Mouse (Mus musculus): ENCODE data around the gene Lyzl4. TPM values are rescaled to one million over a fixed set of nuclear protein-coding genes. Genes with fewer than 3 reads are reported as not detected.

Lyzl4 gene
- total and polyA plus RNA-seq, 3 experiments: not detected

GRCm38 (mm10) chr9:121532626-121533025, 109.3 kb downstream of the Lyzl4 start:
- no peaks in the 10 kb centered on the region for H3K36me3 ChIP-seq (replicated peaks in 1 of 2; ENCODE audit: control insufficient read depth in 1 of 2, insufficient read depth in 1 of 2, low read length in 1 of 2)
- no peak overlapping the region for H3K4me3 ChIP-seq (replicated peaks in 1 of 3; ENCODE audit: low read depth in 2 of 3, low read length in 2 of 3, poor library complexity in 1 of 3)
- peaks cover 0 to 3% of the 10 kb centered on the region in 2 experiments; a peak in 1 of 4 replicates for H3K4me1 ChIP-seq (ENCODE audit: control insufficient read depth in 1 of 2, insufficient read depth in 2 of 2)
- in situ Hi-C loops (cut with MboI; ENCODE audit: low pct_ligation_motif_present, low pct_unique_long_range_greater_than_20kb, low sequenced_read_pairs) (no loop called here), dilution Hi-C loops (cut with MboI; ENCODE audit: extremely low pct_ligation_motif_present, extremely low pct_unique_long_range_greater_than_20kb, low sequenced_read_pairs) (no loop called here)
- no peak overlapping the region for H3K9ac ChIP-seq (ENCODE audit: insufficient read depth, low read depth)
- no peaks in the 10 kb centered on the region for H3K79me2 ChIP-seq (replicated peaks; ENCODE audit: control insufficient read depth, extremely low read depth, insufficient read depth, poor library complexity, severe bottlenecking)
- peaks cover 19% of the 10 kb centered on the region for H3K27me3 ChIP-seq (replicated peaks)
- H3K27ac ChIP-seq (ENCODE audit: insufficient read depth, low read depth): no peak overlapping the region
- no peak for DNase-seq (ENCODE audit: extremely low read depth)
- no peak overlapping the region for H3K4me2 ChIP-seq (ENCODE audit: insufficient read depth, low read depth, poor library complexity, severe bottlenecking)
- peaks cover 19% of the 10 kb centered on the region for H3K9me3 ChIP-seq (replicated peaks; ENCODE audit: low read length)
- no peak for TF ChIP-seq ZKSCAN1 (IDR thresholded peaks at IDR 0.05; ENCODE audit: borderline replicate concordance, low read depth, low read length)
- TF ChIP-seq ETS1 (conservative IDR thresholded peaks at IDR 0.05; ENCODE audit: low read depth, low read length): no peak
- TF ChIP-seq ZMIZ1 (IDR thresholded peaks at IDR 0.05; ENCODE audit: low read depth, low read length): no peak
- TF ChIP-seq PAX5 (IDR thresholded peaks at IDR 0.05; ENCODE audit: low read length): no peak
- no peak for TF ChIP-seq NELFE (IDR thresholded peaks at IDR 0.05; ENCODE audit: low read depth, low read length)
- no peak for TF ChIP-seq MXI1 (IDR thresholded peaks at IDR 0.05; ENCODE audit: low read depth, low read length)
- TF ChIP-seq HCFC1 (IDR thresholded peaks at IDR 0.05; ENCODE audit: low read depth, low read length): no peak
- TF ChIP-seq MAX (IDR thresholded peaks at IDR 0.05; ENCODE audit: low read length): no peak
- no peak for TF ChIP-seq USF2 (conservative IDR thresholded peaks at IDR 0.05; ENCODE audit: low read depth, low read length)
- no peak for TF ChIP-seq BHLHE40 (IDR thresholded peaks at IDR 0.05; ENCODE audit: low read depth, low read length)
- no peak for TF ChIP-seq EP300 (IDR thresholded peaks at IDR 0.05; ENCODE audit: low read length)
- TF ChIP-seq USF1 (IDR thresholded peaks at IDR 0.05; ENCODE audit: low read depth, low read length): no peak
- no peak for TF ChIP-seq RCOR1 (conservative IDR thresholded peaks at IDR 0.05; ENCODE audit: low read depth, low read length)
- no peak for TF ChIP-seq SIN3A (IDR thresholded peaks at IDR 0.05; ENCODE audit: low read length)
- no peak for TF ChIP-seq TBP (conservative IDR thresholded peaks at IDR 0.05; ENCODE audit: low read depth, low read length)

- H3K36me3 ChIP-seq (replicated peaks in 1 of 2; ENCODE audit: control insufficient read depth in 1 of 2, insufficient read depth in 1 of 2, low read length in 1 of 2): no peaks in the 10 kb centered on the region
- peaks cover 5% of the 10 kb centered on the region for H3K9me3 ChIP-seq (replicated peaks; ENCODE audit: low read length)
- H3K4me2 ChIP-seq (ENCODE audit: insufficient read depth, low read depth, poor library complexity, severe bottlenecking): no peak overlapping the region; the same call in 1 of the 2 replicates
- no peak overlapping the region for H3K9ac ChIP-seq (ENCODE audit: insufficient read depth, low read depth)
- in situ Hi-C loops (cut with MboI; ENCODE audit: low pct_ligation_motif_present, low pct_unique_long_range_greater_than_20kb, low sequenced_read_pairs): no loop called here
- DNase-seq (ENCODE audit: extremely low read depth): no peak
- dilution Hi-C loops (cut with MboI; ENCODE audit: extremely low pct_ligation_motif_present, extremely low pct_unique_long_range_greater_than_20kb, low sequenced_read_pairs): no loop called here
- peaks cover 0 to 3% of the 10 kb centered on the region in 2 experiments; a peak in 1 of 4 replicates for H3K4me1 ChIP-seq (ENCODE audit: control insufficient read depth in 1 of 2, insufficient read depth in 2 of 2)
- H3K4me3 ChIP-seq (replicated peaks in 1 of 3; ENCODE audit: low read depth in 2 of 3, low read length in 2 of 3, poor library complexity in 1 of 3): no peak overlapping the region
- TF ChIP-seq MYC (IDR thresholded peaks at IDR 0.05; ENCODE audit: low read depth, low read length) (no peak), MEF2A (IDR thresholded peaks at IDR 0.05; ENCODE audit: borderline replicate concordance, low read depth, low read length) (0 out of 2 replicates have a peak, but pooled peaks have one; percentile 29), BHLHE40 (IDR thresholded peaks at IDR 0.05; ENCODE audit: low read depth, low read length) (0 out of 2 replicates have a peak, but pooled peaks have one; percentile 4)
- H3K79me2 ChIP-seq (replicated peaks; ENCODE audit: control insufficient read depth, extremely low read depth, insufficient read depth, poor library complexity, severe bottlenecking): no peaks in the 10 kb centered on the region
- no peak overlapping the region for H3K27ac ChIP-seq (ENCODE audit: insufficient read depth, low read depth)
- peaks cover 21% of the 10 kb centered on the region for H3K27me3 ChIP-seq (replicated peaks)
Measured at GRCm38 (mm10) chr9:121528605-121529357, 113.1 kb downstream of the Lyzl4 start.

Other genes with a start within 250 kb of the Lyzl4 start
- not detected in 2 replicates for gene Cck, start 146.4 kb downstream of the Lyzl4 start, total RNA-seq (2012; rRNA removed)
- gene Cck, start 146.4 kb downstream of the Lyzl4 start, total RNA-seq (2014; rRNA removed): not detected in 2 replicates
- gene Cck, start 146.4 kb downstream of the Lyzl4 start, polyA plus RNA-seq (2012; ENCODE audit: insufficient read length, low read depth): not detected in 2 replicates
- 0.04 and 0.08 TPM in 2 replicates for gene Vipr1, start 620 bp upstream of the Lyzl4 start, total RNA-seq (2012; rRNA removed)
- not detected in 2 replicates for gene Vipr1, start 620 bp upstream of the Lyzl4 start, total RNA-seq (2014; rRNA removed)
- 0.11 TPM in 2 replicates for gene Vipr1, start 620 bp upstream of the Lyzl4 start, polyA plus RNA-seq (2012; ENCODE audit: insufficient read length, low read depth)
- gene Sec22c, start 63.4 kb upstream of the Lyzl4 start, total RNA-seq (2012; rRNA removed): 3.2 and 4.0 TPM in 2 replicates
- 2.4 and 2.5 TPM in 2 replicates for gene Sec22c, start 63.4 kb upstream of the Lyzl4 start, total RNA-seq (2014; rRNA removed)
- 4.6 and 5.7 TPM in 2 replicates for gene Sec22c, start 63.4 kb upstream of the Lyzl4 start, polyA plus RNA-seq (2012; ENCODE audit: insufficient read length, low read depth)
- gene Ss18l2, start 68.2 kb upstream of the Lyzl4 start, total RNA-seq (2012; rRNA removed): 40.2 and 57.6 TPM in 2 replicates
- gene Ss18l2, start 68.2 kb upstream of the Lyzl4 start, total RNA-seq (2014; rRNA removed): 77.0 and 82.2 TPM in 2 replicates
- 41.5 and 52.9 TPM in 2 replicates for gene Ss18l2, start 68.2 kb upstream of the Lyzl4 start, polyA plus RNA-seq (2012; ENCODE audit: insufficient read length, low read depth)
- 31.0 and 39.3 TPM in 2 replicates for gene Nktr, start 77.1 kb upstream of the Lyzl4 start, total RNA-seq (2012; rRNA removed)
- gene Nktr, start 77.1 kb upstream of the Lyzl4 start, total RNA-seq (2014; rRNA removed): 29.1 and 32.2 TPM in 2 replicates
- gene Nktr, start 77.1 kb upstream of the Lyzl4 start, polyA plus RNA-seq (2012; ENCODE audit: insufficient read length, low read depth): 65.0 and 65.4 TPM in 2 replicates
- 0.13 and 0.84 TPM in 2 replicates for gene Zfp651, start 117.2 kb upstream of the Lyzl4 start, total RNA-seq (2012; rRNA removed)
- 0.07 and 0.30 TPM in 2 replicates for gene Zfp651, start 117.2 kb upstream of the Lyzl4 start, total RNA-seq (2014; rRNA removed)
- 0.20 and 0.34 TPM in 2 replicates for gene Zfp651, start 117.2 kb upstream of the Lyzl4 start, polyA plus RNA-seq (2012; ENCODE audit: insufficient read length, low read depth)
- not detected in 2 replicates for gene Klhl40, start 135.5 kb upstream of the Lyzl4 start, total RNA-seq (2012; rRNA removed)
- not detected in 2 replicates for gene Klhl40, start 135.5 kb upstream of the Lyzl4 start, total RNA-seq (2014; rRNA removed)
- not detected in 2 replicates for gene Klhl40, start 135.5 kb upstream of the Lyzl4 start, polyA plus RNA-seq (2012; ENCODE audit: insufficient read length, low read depth)
- gene Hhatl, start 150.4 kb upstream of the Lyzl4 start, total RNA-seq (2012; rRNA removed): not detected in 2 replicates
- not detected in 2 replicates for gene Hhatl, start 150.4 kb upstream of the Lyzl4 start, total RNA-seq (2014; rRNA removed)
- not detected in 2 replicates for gene Hhatl, start 150.4 kb upstream of the Lyzl4 start, polyA plus RNA-seq (2012; ENCODE audit: insufficient read length, low read depth)
- gene Ccdc13, start 197.4 kb upstream of the Lyzl4 start, total RNA-seq (2012; rRNA removed): 0.25 and 0.34 TPM in 2 replicates
- not detected in 2 replicates for gene Ccdc13, start 197.4 kb upstream of the Lyzl4 start, total RNA-seq (2014; rRNA removed)
- gene Ccdc13, start 197.4 kb upstream of the Lyzl4 start, polyA plus RNA-seq (2012; ENCODE audit: insufficient read length, low read depth): 0.11 TPM in 1 of 2 replicates, not detected in the other
- 118 and 132 TPM in 2 replicates for gene Higd1a, start 216.3 kb upstream of the Lyzl4 start, total RNA-seq (2012; rRNA removed)
- gene Higd1a, start 216.3 kb upstream of the Lyzl4 start, total RNA-seq (2014; rRNA removed): 90.6 and 93.2 TPM in 2 replicates
- gene Higd1a, start 216.3 kb upstream of the Lyzl4 start, polyA plus RNA-seq (2012; ENCODE audit: insufficient read length, low read depth): 75.4 and 79.3 TPM in 2 replicates